Mouse (Mus musculus) kidney, adult 2 months (tissue): ENCODE measurements around the gene Zfp629.

Source experiments
- CTCF ChIP-seq: fragments of 200-500 bp; conservative IDR thresholded peaks from 2 replicates; pipeline ENCODE4 v1.5.1; 2011; ENCODE audit warnings: low read depth, mild to moderate bottlenecking, control low read depth, low read length, moderate library complexity, mixed read lengths; ENCODE audit not compliant: insufficient read depth, insufficient read length
- POLR2A ChIP-seq: fragments of 200-500 bp; IDR thresholded peaks from one replicate; pipeline ENCODE4 v1.6.1; 2011; ENCODE audit warnings: low read depth, low read length, control low read depth

DNA sequence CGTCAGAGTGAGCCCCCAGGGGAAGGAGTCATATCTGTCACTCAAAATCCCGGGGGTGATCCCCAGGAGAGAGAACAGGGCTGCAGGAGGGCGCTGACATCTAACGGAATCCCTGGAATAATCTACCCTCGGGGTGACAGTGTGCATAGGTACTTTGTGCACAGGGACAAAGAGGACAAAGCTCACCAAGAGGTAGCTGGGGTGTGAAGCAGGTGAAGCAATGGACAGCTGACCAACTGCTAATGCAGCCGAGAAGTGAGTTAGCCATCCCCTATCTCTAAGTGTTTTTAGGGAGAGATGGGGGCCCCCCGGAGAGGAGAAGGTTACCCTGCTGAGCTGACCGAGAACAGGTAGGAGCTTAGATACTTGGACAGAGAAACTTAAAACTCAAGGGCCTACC is 1.5 kb downstream of the Zfp629 start:
- no peak for TF ChIP-seq POLR2A
- no peak for TF ChIP-seq CTCF
